In the genomic region with DNA sequence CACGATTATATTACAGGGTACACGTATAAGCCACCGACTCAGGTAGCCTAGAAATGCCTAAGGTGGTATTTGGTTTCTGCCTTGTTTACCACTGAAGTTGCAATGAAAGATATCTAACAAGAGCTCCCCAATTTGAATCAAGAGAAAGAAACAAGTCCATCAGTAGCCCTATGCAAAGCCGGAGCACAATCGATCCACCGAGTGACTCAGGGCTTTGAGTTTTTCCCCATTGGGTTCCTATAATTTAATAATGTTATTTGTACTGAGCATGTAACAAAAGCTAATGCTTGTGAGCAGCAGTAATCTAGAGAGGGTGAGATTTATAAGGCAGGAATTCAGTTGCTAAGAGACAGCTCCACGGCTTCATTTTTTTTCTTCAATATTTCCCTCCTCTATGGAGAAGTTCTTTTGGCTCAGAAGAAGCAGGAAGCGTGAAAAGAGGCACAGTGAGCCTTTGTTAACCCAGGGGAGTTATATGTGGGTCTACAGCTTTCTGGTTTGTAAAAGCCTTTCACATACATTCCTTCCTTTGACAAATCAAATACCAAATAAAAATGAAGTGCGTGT, we compare ENCODE assay signal across 8 mouse cellular contexts. TPM values are rescaled to one million over a fixed set of nuclear protein-coding genes. Genes with fewer than 3 reads are reported as not detected.
DNase-seq lines count a peak whose midpoint lies in the region; ATAC-seq and TF ChIP-seq lines count a peak whose summit lies in the region.

No protein-coding gene starts in this region.

- H3K27ac ChIP-seq in liver, embryonic 11.5 days (ENCODE audit: low read depth, low read length), result peak overlapping the region; percentile 36
- H3K27ac ChIP-seq in forebrain, embryonic 12.5 days, result peak overlapping the region; percentile 95
- H3K27ac ChIP-seq in intestine, embryonic 15.5 days, result peak overlapping the region; percentile 73
- peak overlapping the region; percentile 92 for H3K27ac ChIP-seq in neural tube, embryonic 13.5 days (replicated peaks)
- H3K27ac ChIP-seq in cerebellum, adult 2 months (ENCODE audit: insufficient read depth, low read length), result no peak overlapping the region

- H3K27me3 ChIP-seq in liver, embryonic 11.5 days (replicated peaks; ENCODE audit: control insufficient read depth, insufficient read depth, low read length), result no peaks in the 10 kb centered on the region
- 0 out of 2 replicates have a peak, but pooled peaks cover 3% of the 10 kb centered on the region for H3K27me3 ChIP-seq in forebrain, embryonic 12.5 days
- H3K27me3 ChIP-seq in intestine, embryonic 15.5 days (replicated peaks), result no peaks in the 10 kb centered on the region
- H3K27me3 ChIP-seq in neural tube, embryonic 13.5 days, result no peaks in the 10 kb centered on the region
- no peaks in the 10 kb centered on the region for H3K27me3 ChIP-seq in cerebellum, adult 2 months (ENCODE audit: control insufficient read depth, insufficient read depth, low read length)

- no peak for TF ChIP-seq CTCF in cerebellum, adult 2 months (IDR thresholded peaks at IDR 0.05; ENCODE audit: borderline replicate concordance, insufficient read depth, low read depth, low read length)

- no peak for ATAC-seq in liver, embryonic 11.5 days (replicated peaks; ENCODE audit: low FRiP score)
- ATAC-seq in forebrain, embryonic 12.5 days (ENCODE audit: low FRiP score), result no peak
- peak; percentile 58 for ATAC-seq in intestine, embryonic 15.5 days
- ATAC-seq in neural tube, embryonic 13.5 days (ENCODE audit: low read depth), result peak; percentile 57
- ATAC-seq in megakaryocyte-erythroid progenitor cell, adult 5-6 weeks (replicated peaks; ENCODE audit: low FRiP score, low TSS enrichment, poor library complexity, severe bottlenecking), result no peak

- H3K4me2 ChIP-seq in liver, embryonic 11.5 days, result peak overlapping the region; percentile 53
- peak overlapping the region; percentile 43 for H3K4me2 ChIP-seq in forebrain, embryonic 12.5 days
- peak overlapping the region; percentile 39 for H3K4me2 ChIP-seq in intestine, embryonic 15.5 days (replicated peaks)
- peak overlapping the region; percentile 40 for H3K4me2 ChIP-seq in neural tube, embryonic 13.5 days

- H3K4me3 ChIP-seq in liver, embryonic 11.5 days (ENCODE audit: low read depth, low read length), result no peak overlapping the region
- H3K4me3 ChIP-seq in forebrain, embryonic 12.5 days (replicated peaks), result no peak overlapping the region
- no peak overlapping the region for H3K4me3 ChIP-seq in intestine, embryonic 15.5 days (replicated peaks)
- H3K4me3 ChIP-seq in neural tube, embryonic 13.5 days, result no peak overlapping the region
- H3K4me3 ChIP-seq in cerebellum, adult 2 months (replicated peaks; ENCODE audit: insufficient read depth, low read depth, low read length), result no peak overlapping the region

- 62% methylated on average over 9 of the region's 9 CpGs for WGBS in liver, embryonic 11.5 days
- 22% methylated on average over 9 of the region's 9 CpGs for WGBS in forebrain, embryonic 12.5 days
- 44% methylated on average over 9 of the region's 9 CpGs for WGBS in intestine, embryonic 15.5 days
- 40% methylated on average over 9 of the region's 9 CpGs for WGBS in neural tube, embryonic 13.5 days
- 64% methylated on average over 9 of the region's 9 CpGs for WGBS in cerebellum, adult 2 months

- no peaks in the 10 kb centered on the region for H3K36me3 ChIP-seq in liver, embryonic 11.5 days (ENCODE audit: control insufficient read depth, insufficient read depth, low read length)
- H3K36me3 ChIP-seq in forebrain, embryonic 12.5 days (replicated peaks), result no peaks in the 10 kb centered on the region
- H3K36me3 ChIP-seq in intestine, embryonic 15.5 days, result no peaks in the 10 kb centered on the region
- H3K36me3 ChIP-seq in neural tube, embryonic 13.5 days, result no peaks in the 10 kb centered on the region

- TF ChIP-seq POLR2A in cerebellum, adult 2 months (IDR thresholded peaks at IDR 0.05; ENCODE audit: borderline replicate concordance, insufficient read depth, low read length), result no peak

- no peak overlapping the region; the same call in 1 of the 2 replicates for H3K9ac ChIP-seq in liver, embryonic 11.5 days (ENCODE audit: low read depth, low read length)
- H3K9ac ChIP-seq in forebrain, embryonic 12.5 days, result peak overlapping the region; percentile 55; the same call in 1 of the 2 replicates
- no peak overlapping the region for H3K9ac ChIP-seq in intestine, embryonic 15.5 days
- peak overlapping the region; percentile 59 for H3K9ac ChIP-seq in neural tube, embryonic 13.5 days

- DNase-seq in liver, embryonic 11.5 days (ENCODE audit: low spot score), result no peak
- no peak for DNase-seq in liver
- no peak for DNase-seq in ovary, postnatal 10 days (ENCODE audit: low spot score)
- no peak for DNase-seq in cerebellum, adult 2 months

- no peaks in the 10 kb centered on the region for H3K9me3 ChIP-seq in liver, embryonic 11.5 days (ENCODE audit: control insufficient read depth, low read length)
- H3K9me3 ChIP-seq in forebrain, embryonic 12.5 days, result no peaks in the 10 kb centered on the region
- no peaks in the 10 kb centered on the region for H3K9me3 ChIP-seq in intestine, embryonic 15.5 days
- H3K9me3 ChIP-seq in neural tube, embryonic 13.5 days, result no peaks in the 10 kb centered on the region

- peaks cover 31% of the 10 kb centered on the region for H3K4me1 ChIP-seq in liver, embryonic 11.5 days (replicated peaks; ENCODE audit: control insufficient read depth, insufficient read depth, low read length)
- H3K4me1 ChIP-seq in forebrain, embryonic 12.5 days, result peaks cover 63% of the 10 kb centered on the region
- H3K4me1 ChIP-seq in intestine, embryonic 15.5 days (replicated peaks), result peaks cover 16% of the 10 kb centered on the region
- peaks cover 57% of the 10 kb centered on the region for H3K4me1 ChIP-seq in neural tube, embryonic 13.5 days (replicated peaks)
- H3K4me1 ChIP-seq in cerebellum, adult 2 months (ENCODE audit: control insufficient read depth, insufficient read depth, low read length), result peaks cover 2% of the 10 kb centered on the region; the same call in 1 of the 2 replicates

RNA-seq across cellular contexts. Expression of a gene that starts 18.8 kb away (rescaled TPM):
- polyA plus RNA-seq in liver, embryonic 11.5 days (2014; fragmentation: Nextera tagmentation; extraction: Ambion mirVana), result 12.0 and 14.3 TPM in 2 replicates
- polyA plus RNA-seq in forebrain, embryonic 12.5 days (2016; fragmentation: Nextera tagmentation; extraction: Ambion mirVana), result 23.3 and 25.1 TPM in 2 replicates
- polyA plus RNA-seq in intestine, embryonic 15.5 days (2015; fragmentation: Nextera tagmentation; extraction: Ambion mirVana), result 9.4 and 9.9 TPM in 2 replicates
- polyA plus RNA-seq in neural tube, embryonic 13.5 days (2015; fragmentation: Nextera tagmentation; extraction: Ambion mirVana), result 12.2 and 17.4 TPM in 2 replicates
- 4.0 and 4.1 TPM in 2 replicates for polyA plus RNA-seq in cerebellum, adult 2 months (2012; rRNA removed)
- total RNA-seq in megakaryocyte-erythroid progenitor cell, adult 5-6 weeks (2014; fragmentation: Nextera tagmentation), result 17.9 and 22.2 TPM in 2 replicates
- total RNA-seq in megakaryocyte-erythroid progenitor cell, adult 5-6 weeks (2017), result 11.7 and 12.0 TPM in 2 replicates

RNA-seq across cellular contexts. Expression of a gene that starts 35.8 kb away (rescaled TPM):
- polyA plus RNA-seq in liver, embryonic 11.5 days (2014; fragmentation: Nextera tagmentation; extraction: Ambion mirVana), result 0.69 and 1.0 TPM in 2 replicates
- polyA plus RNA-seq in forebrain, embryonic 12.5 days (2016; fragmentation: Nextera tagmentation; extraction: Ambion mirVana), result 0.24 TPM in 1 of 2 replicates, not detected in the other
- polyA plus RNA-seq in intestine, embryonic 15.5 days (2015; fragmentation: Nextera tagmentation; extraction: Ambion mirVana), result 266 and 631 TPM in 2 replicates
- polyA plus RNA-seq in neural tube, embryonic 13.5 days (2015; fragmentation: Nextera tagmentation; extraction: Ambion mirVana), result 0.25 and 0.52 TPM in 2 replicates
- not detected in 2 replicates for polyA plus RNA-seq in cerebellum, adult 2 months (2012; rRNA removed)
- not detected in 2 replicates for total RNA-seq in megakaryocyte-erythroid progenitor cell, adult 5-6 weeks (2014; fragmentation: Nextera tagmentation)
- total RNA-seq in megakaryocyte-erythroid progenitor cell, adult 5-6 weeks (2017), result not detected in 2 replicates

RNA-seq across cellular contexts. Expression of a gene that starts 48.5 kb away (rescaled TPM):
- polyA plus RNA-seq in liver, embryonic 11.5 days (2014; fragmentation: Nextera tagmentation; extraction: Ambion mirVana), result 800 and 828 TPM in 2 replicates
- polyA plus RNA-seq in forebrain, embryonic 12.5 days (2016; fragmentation: Nextera tagmentation; extraction: Ambion mirVana), result 802 and 947 TPM in 2 replicates
- 668 and 710 TPM in 2 replicates for polyA plus RNA-seq in intestine, embryonic 15.5 days (2015; fragmentation: Nextera tagmentation; extraction: Ambion mirVana)
- 431 and 546 TPM in 2 replicates for polyA plus RNA-seq in neural tube, embryonic 13.5 days (2015; fragmentation: Nextera tagmentation; extraction: Ambion mirVana)
- polyA plus RNA-seq in cerebellum, adult 2 months (2012; rRNA removed), result 25.3 and 32.9 TPM in 2 replicates
- not detected in 2 replicates for total RNA-seq in megakaryocyte-erythroid progenitor cell, adult 5-6 weeks (2014; fragmentation: Nextera tagmentation)
- 0.94 TPM in 1 of 2 replicates, not detected in the other for total RNA-seq in megakaryocyte-erythroid progenitor cell, adult 5-6 weeks (2017)

Comparison
In these comparisons a context has a peak if more than half of its experiments do, and no peak if none do; other contexts are left out.
1. ATAC-seq: peak in intestine, embryonic 15.5 days (single experiment) and neural tube, embryonic 13.5 days (single experiment); none in liver, embryonic 11.5 days (single experiment), forebrain, embryonic 12.5 days (single experiment) and megakaryocyte-erythroid progenitor cell, adult 5-6 weeks (single experiment).
2. H3K9ac ChIP-seq: peak in forebrain, embryonic 12.5 days (single experiment) and neural tube, embryonic 13.5 days (single experiment); none in liver, embryonic 11.5 days (single experiment) and intestine, embryonic 15.5 days (single experiment).
3. RNA of a gene that starts 35.8 kb away (polyA plus RNA-seq): 266 to 631 TPM in intestine, embryonic 15.5 days; 0.69 to 1.0 TPM in liver, embryonic 11.5 days, 0.25 to 0.52 TPM in neural tube, embryonic 13.5 days, 0.24 TPM in forebrain, embryonic 12.5 days and not detected in cerebellum, adult 2 months; every median in the first group is over 100 times any median in the second.
4. RNA of a gene that starts 48.5 kb away (polyA plus RNA-seq): 802 to 947 TPM in forebrain, embryonic 12.5 days, 800 to 828 TPM in liver, embryonic 11.5 days, 668 to 710 TPM in intestine, embryonic 15.5 days and 431 to 546 TPM in neural tube, embryonic 13.5 days; 25.3 to 32.9 TPM in cerebellum, adult 2 months; every median in the first group is over 10 times any median in the second.
5. Peak in every context shown above with its lines, with median percentiles within 50 percentile points of each other: H3K4me2 ChIP-seq.